Mouse (Mus musculus): ENCODE data around the gene Fam89b. TPM values are rescaled to one million over a fixed set of nuclear protein-coding genes. Genes with fewer than 3 reads are reported as not detected.
"Not testable (repeated sequence)": the region's sequence is repeated elsewhere in the genome, so short reads cannot be mapped to it uniquely, and the experiment has no call there.

Fam89b gene
- polyA plus RNA-seq, 1 experiment from 2014 or later = 158 TPM

GRCm38 (mm10) chr19:5693801-5694200 is 35.7 kb downstream of the Fam89b start:
- no peak overlapping the region for H3K9ac ChIP-seq
- no peak overlapping the region for H3K4me2 ChIP-seq
- ATAC-seq (replicated peaks) = no peak
- H3K4me1 ChIP-seq = peaks cover 49% of the 10 kb centered on the region
- H3K27ac ChIP-seq = no peak overlapping the region
- H3K36me3 ChIP-seq (replicated peaks) = peaks cover 12% of the 10 kb centered on the region; the same call in 1 of the 2 replicates
- H3K27me3 ChIP-seq (replicated peaks) = 0 out of 2 replicates have a peak, but pooled peaks cover 3% of the 10 kb centered on the region
- no peaks in the 10 kb centered on the region for H3K9me3 ChIP-seq
- no peak overlapping the region for H3K4me3 ChIP-seq
- 83% methylated on average over 6 of the region's 6 CpGs for WGBS

- Histone ChIP-seq H3K27me3 (replicated peaks) (0 out of 2 replicates have a peak, but pooled peaks cover 3% of the 10 kb centered on the region), H3K9me3 (no peaks in the 10 kb centered on the region), H3K4me2 (peak overlapping the region; percentile 99), H3K9ac (no peak overlapping the region; the same call in 1 of the 2 replicates), H3K4me3 (no peak overlapping the region), H3K36me3 (replicated peaks) (peaks cover 6% of the 10 kb centered on the region; the same call in 1 of the 2 replicates), H3K4me1 (peaks cover 50% of the 10 kb centered on the region), H3K27ac (no peak overlapping the region)
- whole genome bisulfite sequencing = 83% methylated on average over 10 of the region's 10 CpGs
- ATAC-seq (replicated peaks) = no peak
These were observed 36.5 kb downstream of the Fam89b start for GRCm38 (mm10) chr19:5692913-5693396.

- no peaks in the 10 kb centered on the region; the same call in 1 of the 2 replicates for H3K36me3 ChIP-seq (replicated peaks)
- H3K4me3 ChIP-seq = no peak overlapping the region
- 60% methylated on average over 10 of the region's 10 CpGs for WGBS
- no peak for ATAC-seq (replicated peaks)
- H3K4me2 ChIP-seq = peak overlapping the region; percentile 99
- H3K9ac ChIP-seq = peak overlapping the region; percentile 19; the same call in 1 of the 2 replicates
- no peak overlapping the region for H3K27ac ChIP-seq
- peaks cover 57% of the 10 kb centered on the region for H3K4me1 ChIP-seq
- 0 out of 2 replicates have a peak, but pooled peaks cover 3% of the 10 kb centered on the region for H3K27me3 ChIP-seq (replicated peaks)
- no peaks in the 10 kb centered on the region for H3K9me3 ChIP-seq
These were observed 37.2 kb downstream of the Fam89b start for GRCm38 (mm10) chr19:5692086-5692912.

DNA sequence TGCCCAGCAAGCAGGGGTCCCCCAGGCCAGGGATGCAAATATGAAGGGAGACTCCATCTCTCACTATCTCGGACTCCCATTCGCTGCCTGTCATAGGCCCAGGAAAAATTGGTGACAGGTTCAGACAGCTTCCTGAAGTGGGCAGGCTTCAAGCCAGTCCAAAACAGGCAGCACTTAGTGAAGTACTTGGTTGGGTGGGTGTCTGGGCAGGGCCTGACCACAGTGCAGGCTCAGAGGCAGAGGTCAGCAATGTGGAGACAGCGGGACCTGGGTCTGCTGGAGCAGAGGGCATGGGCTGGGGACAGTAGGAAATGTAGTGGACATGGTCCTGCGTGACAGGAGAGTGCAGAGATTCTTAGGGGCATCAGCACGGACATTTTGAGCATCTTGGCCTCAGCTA is 37.9 kb downstream of the Fam89b start:
- 86% methylated on average over 5 of the region's 5 CpGs for WGBS
- Histone ChIP-seq H3K36me3 (replicated peaks) (no peaks in the 10 kb centered on the region; the same call in 1 of the 2 replicates), H3K4me3 (no peak overlapping the region; the same call in 1 of the 2 replicates), H3K9me3 (no peaks in the 10 kb centered on the region), H3K27ac (no peak overlapping the region), H3K9ac (no peak overlapping the region; the same call in 1 of the 2 replicates), H3K4me1 (peaks cover 60% of the 10 kb centered on the region), H3K4me2 (peak overlapping the region; percentile 99), H3K27me3 (replicated peaks) (0 out of 2 replicates have a peak, but pooled peaks cover 3% of the 10 kb centered on the region)
- ATAC-seq (replicated peaks) = no peak

DNA sequence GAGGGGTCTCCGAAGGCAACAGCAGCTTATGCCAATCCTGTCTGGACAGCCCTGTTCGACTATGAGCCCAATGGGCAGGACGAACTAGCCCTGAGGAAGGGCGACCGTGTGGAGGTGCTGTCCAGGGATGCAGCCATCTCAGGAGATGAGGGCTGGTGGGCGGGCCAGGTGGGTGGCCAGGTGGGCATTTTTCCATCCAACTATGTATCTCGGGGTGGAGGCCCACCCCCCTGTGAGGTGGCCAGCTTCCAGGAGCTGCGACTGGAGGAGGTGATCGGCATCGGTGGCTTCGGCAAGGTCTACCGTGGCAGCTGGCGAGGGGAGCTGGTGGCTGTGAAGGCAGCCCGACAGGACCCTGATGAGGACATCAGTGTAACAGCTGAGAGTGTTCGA is 39.1 kb downstream of the Fam89b start:
- Histone ChIP-seq H3K9me3 (no peaks in the 10 kb centered on the region), H3K4me3 (peak overlapping the region; percentile 98), H3K9ac (peak overlapping the region; percentile 61), H3K4me1 (peaks cover 53% of the 10 kb centered on the region), H3K27me3 (replicated peaks) (0 out of 2 replicates have a peak, but pooled peaks cover 3% of the 10 kb centered on the region), H3K27ac (peak overlapping the region; percentile 88; the same call in 1 of the 2 replicates), H3K36me3 (replicated peaks) (peaks cover 12% of the 10 kb centered on the region), H3K4me2 (peak overlapping the region; percentile 99)
- WGBS = 74% methylated on average over 15 of the region's 15 CpGs
- no peak for ATAC-seq (replicated peaks)

DNA sequence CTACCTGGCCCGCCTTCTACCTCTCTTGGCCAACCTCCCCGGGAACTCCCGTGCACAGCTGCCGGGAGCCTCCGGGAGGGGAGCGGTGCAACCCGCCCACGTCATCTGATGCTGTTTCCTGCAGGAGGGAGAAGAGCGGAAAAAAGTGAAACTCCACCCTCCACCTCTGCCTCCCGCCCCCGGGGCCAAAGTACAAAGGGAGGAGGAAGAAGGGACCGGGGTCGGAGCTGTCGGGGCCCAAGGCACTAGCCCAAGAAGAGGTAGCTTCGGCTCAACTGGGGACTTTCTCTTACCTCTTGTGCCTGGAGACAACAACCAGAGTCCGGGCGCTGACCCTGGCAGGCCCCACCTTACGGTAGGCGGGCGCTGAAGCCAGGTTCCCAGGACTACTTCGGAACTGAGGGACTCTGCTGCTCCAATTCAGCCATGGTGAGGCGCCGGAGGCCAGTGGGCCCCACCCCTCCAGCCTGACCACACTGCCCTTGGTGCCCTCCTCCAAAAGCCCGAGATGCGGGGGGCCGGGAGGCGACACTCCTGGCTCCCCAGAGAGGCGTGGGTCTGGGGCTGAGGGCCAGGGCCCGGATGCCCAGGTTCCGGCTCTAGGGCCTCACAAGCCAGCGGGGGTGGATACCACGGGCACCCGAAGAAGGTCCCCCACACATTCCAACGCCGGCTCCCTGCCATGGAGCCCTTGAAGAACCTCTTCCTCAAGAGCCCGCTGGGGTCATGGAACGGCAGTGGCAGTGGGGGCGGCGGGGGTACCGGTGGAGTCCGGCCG is 39.7 kb downstream of the Fam89b start:
- no peaks in the 10 kb centered on the region for H3K27me3 ChIP-seq (replicated peaks)
- H3K4me1 ChIP-seq = peaks cover 53% of the 10 kb centered on the region
- WGBS = 15% methylated on average over 42 of the region's 42 CpGs
- peaks cover 17% of the 10 kb centered on the region for H3K36me3 ChIP-seq (replicated peaks)
- peak overlapping the region; percentile 61 for H3K9ac ChIP-seq
- ATAC-seq (replicated peaks) = peak; percentile 10
- no peaks in the 10 kb centered on the region for H3K9me3 ChIP-seq
- H3K4me3 ChIP-seq = peak overlapping the region; percentile 98
- peak overlapping the region; percentile 99 for H3K4me2 ChIP-seq
- peak overlapping the region; percentile 88 for H3K27ac ChIP-seq

GRCm38 (mm10) chr19:5689088-5689428 is 40.4 kb downstream of the Fam89b start:
- Histone ChIP-seq H3K4me1 (peaks cover 53% of the 10 kb centered on the region), H3K4me3 (peak overlapping the region; percentile 98)

GRCm38 (mm10) chr19:5688200-5689087 is 41.0 kb downstream of the Fam89b start, which contains the start of the genes Map3k11 and Pcnx3:
Gene Map3k11 (plus strand): TSS chr19:5688742.
Gene Pcnx3 (minus strand): TSS chr19:5688908.
- Histone ChIP-seq H3K36me3 (replicated peaks) (peaks cover 30% of the 10 kb centered on the region), H3K4me1 (peaks cover 53% of the 10 kb centered on the region), H3K27ac (peak within 1 kb of the TSS; percentile 88), H3K27me3 (replicated peaks) (no peaks in the 10 kb centered on the region), H3K9me3 (no peaks in the 10 kb centered on the region), H3K4me2 (peak within 1 kb of the TSS; percentile 99), H3K4me3 (peak within 1 kb of the TSS; percentile 98), H3K9ac (peak within 1 kb of the TSS; percentile 95)
- WGBS = under 1% methylated on average over 69 of the region's 69 CpGs
- ATAC-seq (replicated peaks) = peak; percentile 96

More at GRCm38 (mm10) chr19:5689088-5689428, 40.4 kb downstream of the Fam89b start:
- no peak for ATAC-seq (replicated peaks)
- Histone ChIP-seq H3K27me3 (replicated peaks) (no peaks in the 10 kb centered on the region), H3K9ac (peak overlapping the region; percentile 61), H3K4me2 (peak overlapping the region; percentile 99), H3K27ac (peak overlapping the region; percentile 88), H3K36me3 (replicated peaks) (peaks cover 24% of the 10 kb centered on the region), H3K9me3 (no peaks in the 10 kb centered on the region)
- under 1% methylated on average over 7 of the region's 7 CpGs for WGBS

DNA sequence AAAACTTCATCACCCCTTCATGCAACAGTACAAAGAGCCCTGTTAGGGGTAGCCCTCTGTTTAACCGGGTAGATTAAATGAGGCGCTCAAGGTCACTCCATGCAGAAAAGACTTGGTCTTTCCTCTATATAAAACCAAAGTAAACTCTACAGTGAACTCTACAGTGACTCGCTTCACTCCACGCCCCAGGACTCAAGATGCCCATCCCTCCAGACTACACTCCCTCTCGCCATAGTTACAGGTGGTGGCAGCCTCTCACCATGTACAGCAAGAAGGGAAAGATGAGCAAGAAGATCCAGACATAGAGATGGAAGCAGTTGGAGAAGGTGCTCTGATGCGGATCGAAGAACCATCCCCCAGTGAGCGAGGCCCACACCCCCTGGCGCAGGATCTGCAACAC is 41.7 kb downstream of the Fam89b start:
- peaks cover 37% of the 10 kb centered on the region for H3K36me3 ChIP-seq (replicated peaks)
- H3K27ac ChIP-seq = peak overlapping the region; percentile 88
- H3K9me3 ChIP-seq = no peaks in the 10 kb centered on the region
- peak overlapping the region; percentile 99 for H3K4me2 ChIP-seq
- peaks cover 49% of the 10 kb centered on the region for H3K4me1 ChIP-seq
- peak overlapping the region; percentile 98 for H3K4me3 ChIP-seq
- 21% methylated on average over 9 of the region's 9 CpGs for WGBS
- no peaks in the 10 kb centered on the region for H3K27me3 ChIP-seq (replicated peaks)
- no peak for ATAC-seq (replicated peaks)
- H3K9ac ChIP-seq = peak overlapping the region; percentile 95

- Histone ChIP-seq H3K4me1 (peaks cover 41% of the 10 kb centered on the region), H3K4me2 (peak overlapping the region; percentile 99), H3K36me3 (replicated peaks) (peaks cover 45% of the 10 kb centered on the region), H3K9ac (peak overlapping the region; percentile 95; the same call in 1 of the 2 replicates), H3K4me3 (peak overlapping the region; percentile 98; the same call in 1 of the 2 replicates)
- not testable (repeated sequence) for H3K27ac ChIP-seq; H3K9me3 ChIP-seq; H3K27me3 ChIP-seq (replicated peaks); ATAC-seq (replicated peaks)
- 96% methylated on average over 12 of the region's 12 CpGs for WGBS
These were observed 42.5 kb downstream of the Fam89b start for GRCm38 (mm10) chr19:5686954-5687353.

DNA sequence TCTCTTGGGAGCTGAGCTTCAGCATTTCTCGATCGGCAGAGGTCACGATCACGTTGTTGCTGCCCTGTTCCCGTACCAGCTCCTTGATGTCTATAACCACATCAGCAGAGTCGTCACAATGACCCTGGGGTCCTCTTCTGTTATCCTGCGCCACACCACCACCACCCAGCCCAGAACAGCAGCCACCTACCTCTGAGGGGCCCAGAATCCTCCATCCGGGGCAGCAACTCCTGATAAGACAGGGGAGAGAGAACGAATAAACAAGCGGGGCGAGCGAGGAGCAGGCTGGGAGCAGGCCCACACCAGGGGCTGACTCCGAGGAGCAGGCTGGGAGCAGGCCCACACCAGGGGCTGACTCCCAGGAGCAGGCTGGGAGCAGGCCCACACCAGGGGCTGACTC is 43.0 kb downstream of the Fam89b start:
- Histone ChIP-seq H3K4me2 (no peak overlapping the region), H3K36me3 (replicated peaks) (peaks cover 50% of the 10 kb centered on the region), H3K4me1 (peaks cover 36% of the 10 kb centered on the region), H3K9ac (no peak overlapping the region), H3K27me3 (replicated peaks) (no peaks in the 10 kb centered on the region), H3K9me3 (no peaks in the 10 kb centered on the region), H3K27ac (no peak overlapping the region), H3K4me3 (no peak overlapping the region)
- 93% methylated on average over 13 of the region's 13 CpGs for WGBS
- no peak for ATAC-seq (replicated peaks)
